Mouse (Mus musculus) heart, postnatal 36 days (tissue): ENCODE results near the gene Cbl. TPM values are rescaled to one million over a fixed set of nuclear protein-coding genes. Genes with fewer than 3 reads are reported as not detected.

Source experiments
- total RNA-seq, 2 experiments: library from RNA; stranded (reverse); gene quantifications; 2 replicates each; pipeline ENCODE4 v1.2.3; 2021

Cbl gene
- total RNA-seq, 2 experiments from 2014 or later, result 17.7 to 22.6 TPM

Other genes starting within 250 kb of the Cbl start
- gene Thy1, start 190.7 kb downstream of the Cbl start, total RNA-seq, result 10 to 100 TPM; 13.3 to 15.3 TPM
- 100 to 1,000 TPM; 137 to 198 TPM for gene Usp2, start 167.0 kb downstream of the Cbl start, total RNA-seq
- gene Mfrp, start 132.3 kb downstream of the Cbl start, total RNA-seq, result not detected
- gene C1qtnf5, start 126.8 kb downstream of the Cbl start, total RNA-seq, result 1 to 10 TPM; 8.4 to 8.9 TPM
- under 1 TPM in 1 of 2 experiments, not detected in 1; 0.14 TPM for gene Gm49380, start 120.5 kb downstream of the Cbl start, total RNA-seq
- gene Rnf26, start 120.5 kb downstream of the Cbl start, total RNA-seq, result 1 to 10 TPM; 6.7 to 7.6 TPM
- gene Mcam, start 99.6 kb downstream of the Cbl start, total RNA-seq, result 10 to 100 TPM; 38.7 to 39.3 TPM
- not detected for gene Ccdc153, start 6.6 kb upstream of the Cbl start, total RNA-seq
- gene Pdzd3, start 17.4 kb upstream of the Cbl start, total RNA-seq, result 1 to 10 TPM; 3.5 to 4.3 TPM
- gene Nlrx1, start 34.5 kb upstream of the Cbl start, total RNA-seq, result 10 to 100 TPM; 19.6 to 24.5 TPM
- under 1 TPM; 0.69 to 0.79 TPM for gene Abcg4, start 54.6 kb upstream of the Cbl start, total RNA-seq
- gene Hinfp, start 71.6 kb upstream of the Cbl start, total RNA-seq, result 1 to 10 TPM; 7.8 to 8.7 TPM
- 10 to 100 TPM; 14.0 to 14.2 TPM for gene C2cd2l, start 86.2 kb upstream of the Cbl start, total RNA-seq
- 10 to 100 TPM; 18.6 to 22.4 TPM for gene Dpagt1, start 92.0 kb upstream of the Cbl start, total RNA-seq
- 10 to 100 TPM; 13.3 to 13.6 TPM for gene H2afx, start 100.6 kb upstream of the Cbl start, total RNA-seq
- 10 to 100 TPM; 41.1 to 49.8 TPM for gene Hmbs, start 110.2 kb upstream of the Cbl start, total RNA-seq
- gene Vps11, start 127.6 kb upstream of the Cbl start, total RNA-seq, result 10 to 100 TPM; 16.8 to 18.8 TPM
- gene Hyou1, start 145.4 kb upstream of the Cbl start, total RNA-seq, result 10 to 100 TPM; 46.0 to 68.1 TPM
- 10 to 100 TPM; 21.5 to 24.0 TPM for gene Slc37a4, start 162.8 kb upstream of the Cbl start, total RNA-seq
- 100 to 1,000 TPM; 793 to 858 TPM for gene Rps25, start 173.1 kb upstream of the Cbl start, total RNA-seq
- 10 to 100 TPM; 33.0 to 36.3 TPM for gene Trappc4, start 173.6 kb upstream of the Cbl start, total RNA-seq
- gene Ccdc84, start 184.5 kb upstream of the Cbl start, total RNA-seq, result 1 to 10 TPM; 8.1 to 8.8 TPM
- not detected for gene Foxr1, start 207.1 kb upstream of the Cbl start, total RNA-seq
- not detected for gene Upk2, start 220.9 kb upstream of the Cbl start, total RNA-seq
- gene Bcl9l, start 248.8 kb upstream of the Cbl start, total RNA-seq, result 10 to 100 TPM; 44.6 to 59.4 TPM